Mouse (Mus musculus): ENCODE measurements at regions not wholly inside any gene's neighbourhood (a gene's known extent, or its start where the extent isn't known, plus 50 kb on each side); places are given as distances from the start of the nearest gene placed in this dataset.

- ATAC-seq (ENCODE audit: insufficient number of reproducible peaks, low FRiP score, low TSS enrichment): no peak
Observed at GRCm38 (mm10) chr14:101382838-101383237, 182.7 kb upstream of the Prr30 start.

- ATAC-seq (ENCODE audit: insufficient number of reproducible peaks, low FRiP score, low TSS enrichment): no peak
Observed at GRCm38 (mm10) chr14:101381943-101382342, 181.8 kb upstream of the Prr30 start.

DNA sequence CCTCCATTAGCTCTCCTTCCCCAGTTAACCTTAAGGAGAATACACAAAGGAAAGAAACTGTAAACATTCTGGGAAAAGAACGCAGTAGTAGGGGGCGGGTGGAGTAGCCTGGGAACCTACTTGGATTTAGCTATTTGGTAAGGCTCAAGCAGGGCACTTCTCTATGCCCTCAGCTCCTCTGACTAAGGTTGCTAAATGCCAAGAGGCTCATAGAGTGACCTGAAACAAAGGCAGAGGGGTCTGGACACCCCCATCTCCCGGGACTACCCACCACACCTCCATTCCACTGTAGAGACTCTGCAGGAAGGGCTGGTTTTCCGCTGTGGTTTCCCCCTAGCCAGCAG lies 179.5 kb upstream of the Prr30 start:
- ATAC-seq (ENCODE audit: insufficient number of reproducible peaks, low FRiP score, low TSS enrichment): peak; percentile 7; the same call in 1 of the 2 replicates

DNA sequence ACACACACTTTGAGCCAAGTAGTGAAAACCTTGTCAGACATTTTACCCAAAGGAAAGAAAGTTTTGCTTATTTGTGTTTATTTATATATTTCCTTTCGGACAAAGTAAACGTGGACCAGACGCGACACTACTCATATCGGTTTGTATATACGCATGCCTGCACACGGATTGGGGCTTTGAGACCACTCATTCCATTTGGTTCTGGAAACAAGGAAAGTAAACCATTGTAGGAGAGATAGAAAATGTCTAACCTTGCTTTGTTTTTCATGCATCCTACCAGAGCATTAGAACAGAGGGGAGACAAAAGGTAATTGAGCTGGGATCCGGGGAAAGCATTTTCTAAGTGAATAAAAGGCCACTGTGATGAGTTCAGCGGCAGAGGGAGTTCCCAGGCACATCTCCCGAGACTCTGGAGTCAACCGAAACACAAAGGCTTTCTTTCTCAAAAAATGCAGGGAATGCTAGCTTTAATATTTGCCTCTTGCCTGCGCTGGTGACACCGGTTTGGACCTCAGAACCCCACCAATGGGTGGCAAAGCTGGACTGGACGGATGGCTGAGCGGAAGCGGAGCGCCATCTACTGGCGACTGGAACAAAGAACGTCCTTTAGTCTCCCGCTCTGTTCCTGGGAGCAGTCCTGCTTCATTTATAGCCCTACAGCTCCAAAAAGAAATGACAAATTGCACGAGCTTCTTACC lies 179.0 kb upstream of the Prr30 start:
- peak; percentile 86 for ATAC-seq (ENCODE audit: insufficient number of reproducible peaks, low FRiP score, low TSS enrichment)

GRCm38 (mm10) chr14:101378545-101378944 lies 178.4 kb upstream of the Prr30 start:
- ATAC-seq (ENCODE audit: insufficient number of reproducible peaks, low FRiP score, low TSS enrichment): no peak

GRCm38 (mm10) chr14:101376690-101377089 lies 176.6 kb upstream of the Prr30 start:
- ATAC-seq (ENCODE audit: insufficient number of reproducible peaks, low FRiP score, low TSS enrichment): no peak

GRCm38 (mm10) chr14:101375833-101376232 lies 175.7 kb upstream of the Prr30 start:
- ATAC-seq (ENCODE audit: insufficient number of reproducible peaks, low FRiP score, low TSS enrichment): no peak

DNA sequence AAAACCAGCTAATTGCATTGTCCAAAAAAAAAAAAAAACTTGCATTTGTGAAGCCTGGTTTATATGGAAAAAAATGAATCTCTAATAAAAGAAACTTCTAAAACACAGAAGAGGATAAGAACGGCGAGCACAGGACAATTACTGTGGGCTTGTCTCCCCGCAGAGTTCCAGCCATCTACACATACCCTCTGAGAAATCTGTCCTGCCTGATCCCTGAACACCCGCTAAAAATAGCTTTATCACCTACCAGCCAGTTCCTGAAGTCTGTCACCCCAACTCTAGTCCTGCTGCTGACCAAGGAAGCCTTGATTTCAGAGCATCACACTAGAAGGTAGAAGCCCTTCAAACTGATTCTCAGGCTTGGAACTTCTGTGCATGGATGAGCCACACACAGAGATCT lies 173.7 kb upstream of the Prr30 start:
- ATAC-seq (ENCODE audit: insufficient number of reproducible peaks, low FRiP score, low TSS enrichment): no peak

GRCm38 (mm10) chr14:101359860-101360259 lies 159.7 kb upstream of the Prr30 start:
- no peak for ATAC-seq (ENCODE audit: insufficient number of reproducible peaks, low FRiP score, low TSS enrichment)

DNA sequence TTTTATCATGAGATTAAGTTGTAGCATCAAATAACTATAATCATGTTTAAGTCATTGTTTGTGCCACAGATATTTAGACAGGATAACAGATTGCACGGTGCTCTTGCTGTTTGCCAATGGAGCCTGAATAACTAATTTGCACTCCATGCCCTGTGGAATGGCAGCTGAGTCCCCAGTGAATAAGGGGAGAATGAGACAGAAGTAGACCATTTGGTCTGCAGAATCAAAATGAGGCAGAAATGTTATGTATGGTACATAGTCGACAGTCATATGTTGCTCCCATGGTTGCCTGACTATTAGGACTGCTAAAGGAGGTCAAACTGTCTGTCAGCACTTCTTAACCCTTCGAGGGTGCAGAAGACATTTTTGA lies 152.9 kb upstream of the Prr30 start:
- no peak for ATAC-seq (ENCODE audit: insufficient number of reproducible peaks, low FRiP score, low TSS enrichment)

DNA sequence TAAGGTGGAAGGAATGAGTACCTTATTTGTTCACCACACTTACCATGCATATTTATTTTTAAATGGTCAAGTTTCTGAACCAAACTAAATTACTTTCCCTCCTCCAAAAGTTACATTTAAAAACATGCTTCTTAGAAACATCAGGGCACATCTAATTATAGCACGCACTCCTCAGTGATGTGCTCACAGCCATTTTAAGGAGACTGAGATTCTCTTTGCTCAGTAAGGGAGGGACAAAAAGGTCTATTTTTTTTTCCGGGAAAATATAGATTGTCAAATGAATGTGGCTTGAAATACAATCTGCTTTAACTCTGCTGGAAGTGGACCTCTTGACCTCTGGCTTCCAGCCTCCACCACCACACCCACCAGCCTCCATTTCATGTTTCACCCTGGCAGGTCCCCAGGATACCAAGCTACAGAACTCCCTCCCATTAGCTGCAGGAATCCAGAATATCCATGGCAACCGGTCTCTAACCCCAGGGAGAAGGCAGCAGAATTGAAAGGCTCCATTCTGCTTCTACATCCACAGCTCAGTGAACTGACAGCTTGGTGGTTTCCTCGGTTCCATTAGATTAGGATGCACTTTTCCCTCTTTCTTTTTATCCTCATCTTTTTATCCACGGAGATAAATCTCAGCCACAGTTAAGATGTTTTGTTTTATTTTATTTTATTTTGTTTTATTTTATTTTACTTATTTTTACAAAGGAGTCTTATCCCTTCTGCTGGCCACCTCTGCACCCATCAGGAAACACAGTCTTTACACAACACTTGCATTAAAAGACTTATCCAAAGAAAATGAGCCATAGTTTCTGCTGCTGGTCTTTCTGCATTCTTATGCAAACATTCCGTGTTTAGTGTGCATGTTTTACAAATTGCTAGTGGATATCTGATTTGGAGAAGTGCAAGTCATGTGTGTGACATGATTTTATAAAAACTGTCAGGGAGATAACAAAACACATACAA lies 152.2 kb upstream of the Prr30 start:
- ATAC-seq (ENCODE audit: insufficient number of reproducible peaks, low FRiP score, low TSS enrichment): peak; percentile 26; the same call in 1 of the 2 replicates

DNA sequence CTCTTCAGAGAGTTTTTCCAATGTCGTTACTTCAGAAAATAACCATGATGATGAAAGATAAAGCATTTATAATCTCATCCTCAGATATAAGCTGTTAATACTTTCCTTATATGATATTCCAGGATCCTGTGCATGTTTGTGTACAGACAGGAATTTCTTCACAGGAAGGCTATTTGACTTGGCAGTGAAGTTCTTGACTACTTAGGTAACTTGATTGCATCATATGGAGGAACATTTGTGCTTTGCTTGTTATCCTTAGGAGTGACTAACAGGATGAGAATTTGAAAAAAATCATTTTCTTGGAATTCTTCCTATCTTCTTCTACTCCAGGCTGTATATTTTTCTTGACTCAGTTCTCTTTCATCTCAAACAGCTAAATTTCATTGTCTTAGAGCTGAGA lies 140.2 kb upstream of the Prr30 start:
- ATAC-seq (ENCODE audit: insufficient number of reproducible peaks, low FRiP score, low TSS enrichment): no peak

- ATAC-seq (ENCODE audit: insufficient number of reproducible peaks, low FRiP score, low TSS enrichment): no peak
Observed at GRCm38 (mm10) chr14:101332015-101332414, 131.9 kb upstream of the Prr30 start.

- peak; percentile 47; the same call in 1 of the 2 replicates for ATAC-seq (ENCODE audit: insufficient number of reproducible peaks, low FRiP score, low TSS enrichment)
Observed at GRCm38 (mm10) chr14:101327421-101327820, 127.3 kb upstream of the Prr30 start.

DNA sequence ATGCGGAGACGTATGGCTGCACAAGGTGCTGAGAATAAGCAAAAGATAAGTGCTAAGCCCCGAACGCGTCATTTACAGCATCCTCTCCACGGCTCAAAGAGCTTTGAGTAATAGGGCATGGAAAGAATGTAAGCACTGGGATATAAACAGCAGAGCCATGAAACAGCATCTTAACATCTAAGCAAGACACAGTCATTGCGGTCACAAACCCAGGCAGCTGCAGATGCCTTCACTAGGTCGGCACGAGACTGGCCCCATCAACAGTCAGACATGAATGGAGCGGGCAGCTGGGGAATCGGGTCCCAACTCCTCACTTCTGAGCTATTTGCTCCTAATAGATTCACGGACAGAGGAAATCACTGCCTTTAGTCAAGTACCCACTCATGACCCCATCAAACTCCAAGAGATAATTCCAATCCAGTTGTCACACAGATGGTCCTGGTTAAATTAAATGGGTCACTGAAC lies 126.4 kb upstream of the Prr30 start:
- no peak for ATAC-seq (ENCODE audit: insufficient number of reproducible peaks, low FRiP score, low TSS enrichment)

- no peak for ATAC-seq (ENCODE audit: insufficient number of reproducible peaks, low FRiP score, low TSS enrichment)
Observed at GRCm38 (mm10) chr14:101323361-101323760, 123.2 kb upstream of the Prr30 start.

DNA sequence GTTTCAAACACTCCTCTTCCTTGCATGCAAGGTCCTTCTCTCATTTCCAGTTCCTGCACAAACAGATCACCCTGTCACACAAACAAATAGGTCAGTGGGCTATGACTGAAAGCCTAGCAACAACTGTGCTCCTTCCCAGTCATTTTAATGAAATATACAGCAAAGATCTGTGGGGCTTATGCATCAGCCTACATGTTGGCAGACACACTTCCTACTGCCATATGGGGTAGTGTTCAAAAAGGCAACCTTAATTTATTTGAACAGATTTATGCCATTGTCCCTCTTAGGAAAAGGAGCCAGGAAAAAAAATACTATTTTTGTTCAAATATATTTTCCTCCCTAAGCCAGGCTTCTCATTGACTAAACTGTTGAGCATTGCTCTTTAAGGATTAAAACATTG lies 107.8 kb upstream of the Prr30 start:
- ATAC-seq (ENCODE audit: insufficient number of reproducible peaks, low FRiP score, low TSS enrichment): 0 out of 2 replicates have a peak, but pooled peaks have one; percentile 36

GRCm38 (mm10) chr14:101304487-101305032 lies 104.4 kb upstream of the Prr30 start:
- no peak for ATAC-seq (ENCODE audit: insufficient number of reproducible peaks, low FRiP score, low TSS enrichment)

- ATAC-seq (ENCODE audit: insufficient number of reproducible peaks, low FRiP score, low TSS enrichment): no peak
Observed at GRCm38 (mm10) chr14:101297841-101298240, 97.7 kb upstream of the Prr30 start.

- 0 out of 2 replicates have a peak, but pooled peaks have one; percentile 64 for ATAC-seq (ENCODE audit: insufficient number of reproducible peaks, low FRiP score, low TSS enrichment)
Observed at GRCm38 (mm10) chr14:101294693-101295092, 94.6 kb upstream of the Prr30 start.

GRCm38 (mm10) chr14:101287755-101288154 lies 87.6 kb upstream of the Prr30 start:
- ATAC-seq (ENCODE audit: insufficient number of reproducible peaks, low FRiP score, low TSS enrichment): no peak

Data from cerebellum, adult (tissue).